Mouse (Mus musculus) 3134 (cell line): Measurements from ENCODE around the gene Apoe.

Experiments
- DNase-seq: peaks from one replicate; pipeline ENCODE4 v3.0.0-alpha.2; 2011; ENCODE audit warnings: low spot score; ENCODE audit not compliant: insufficient read length; ENCODE audit errors: extremely low read depth

Apoe gene

GRCm38 (mm10) chr7:19668947-19669721 lies 29.9 kb downstream of the Apoe start:
- DNase-seq = peak; percentile 63

- DNase-seq = no peak
These were observed 31.6 kb downstream of the Apoe start for GRCm38 (mm10) chr7:19667434-19667833.

- DNase-seq = no peak
These were observed 32.2 kb downstream of the Apoe start for GRCm38 (mm10) chr7:19666750-19667149.

GRCm38 (mm10) chr7:19664955-19665841 lies 33.8 kb downstream of the Apoe start, which contains the start of gene Clptm1:
Gene Clptm1 (minus strand): TSS chr7:19665033.
- peak; percentile 89 for DNase-seq

GRCm38 (mm10) chr7:19664455-19664954 lies 34.5 kb downstream of the Apoe start:
- DNase-seq = no peak

GRCm38 (mm10) chr7:19663940-19664339 lies 35.0 kb downstream of the Apoe start:
- DNase-seq = no peak

GRCm38 (mm10) chr7:19652614-19653013 lies 46.4 kb downstream of the Apoe start:
- no peak for DNase-seq

GRCm38 (mm10) chr7:19651063-19651786 lies 47.8 kb downstream of the Apoe start:
- DNase-seq = no peak
